Mouse (Mus musculus): ENCODE measurements around the gene Myo10.
A peak's percentile ranks its signal among the peaks of the same experiment; 100 is the strongest.

The Myo10 gene

DNA sequence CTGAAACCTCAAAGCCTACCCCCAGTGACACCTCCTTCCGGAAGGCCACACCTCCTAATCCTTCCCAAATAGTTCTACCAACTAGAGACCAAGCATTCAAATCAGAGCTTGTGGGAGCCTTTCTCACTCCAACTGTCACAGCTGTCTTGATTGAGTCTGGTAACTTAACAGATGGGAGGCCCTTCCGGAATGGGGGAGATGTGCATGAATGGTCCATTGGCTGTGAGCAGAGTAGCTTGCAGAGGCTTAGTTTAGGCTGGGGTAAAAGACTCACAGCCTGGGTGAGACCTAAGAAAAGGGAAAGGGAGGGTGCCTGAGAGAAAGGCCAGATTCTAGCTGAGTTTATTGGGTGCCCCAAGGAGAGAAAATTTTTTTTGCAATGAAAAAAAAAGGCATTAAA is 26.0 kb downstream of the Myo10 start:
- ATAC-seq (ENCODE audit: insufficient number of reproducible peaks, low FRiP score, low TSS enrichment) = no peak

DNA sequence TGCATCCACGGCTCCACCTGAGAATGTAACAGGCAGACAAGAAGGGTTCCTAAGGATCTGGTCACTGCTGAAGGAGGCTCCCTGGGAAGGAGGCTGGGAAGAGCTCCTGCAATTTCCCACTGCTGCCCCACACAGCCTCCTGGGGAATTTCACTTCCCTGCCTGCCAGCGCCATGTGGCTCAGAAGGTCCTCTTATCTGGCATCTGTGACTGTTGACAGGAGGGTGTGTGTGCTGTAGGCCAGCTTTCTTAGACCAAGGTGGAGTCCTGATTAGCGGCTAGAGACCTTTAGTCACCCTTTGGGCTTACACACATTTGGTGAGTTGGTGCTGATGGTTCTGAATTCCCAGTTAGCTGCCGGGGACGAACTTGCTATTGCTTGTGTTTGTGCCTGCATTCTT is 28.0 kb downstream of the Myo10 start:
- no peak for ATAC-seq (ENCODE audit: insufficient number of reproducible peaks, low FRiP score, low TSS enrichment)

DNA sequence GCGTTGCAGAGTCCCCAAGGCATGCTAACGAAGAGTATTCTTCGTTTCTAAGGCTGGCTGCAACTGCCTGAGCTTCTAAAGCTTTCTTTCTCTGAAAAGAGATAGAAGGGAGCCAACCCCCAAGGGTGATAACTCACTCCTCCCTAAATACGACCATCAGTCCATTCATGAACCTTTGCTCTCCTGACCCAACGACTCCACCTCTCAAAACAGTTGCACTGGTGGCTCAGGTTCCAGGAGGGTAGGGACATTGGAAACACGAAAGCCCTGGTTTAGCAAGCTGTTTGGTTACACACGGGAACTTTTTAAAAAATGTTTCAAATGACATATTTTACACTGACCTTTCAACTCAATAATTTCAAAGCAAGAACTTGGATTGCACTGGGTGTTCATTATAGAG is 29.5 kb downstream of the Myo10 start:
- ATAC-seq (ENCODE audit: insufficient number of reproducible peaks, low FRiP score, low TSS enrichment) = no peak

GRCm38 (mm10) chr15:25652368-25652767 is 30.0 kb downstream of the Myo10 start:
- no peak for ATAC-seq (ENCODE audit: insufficient number of reproducible peaks, low FRiP score, low TSS enrichment)

DNA sequence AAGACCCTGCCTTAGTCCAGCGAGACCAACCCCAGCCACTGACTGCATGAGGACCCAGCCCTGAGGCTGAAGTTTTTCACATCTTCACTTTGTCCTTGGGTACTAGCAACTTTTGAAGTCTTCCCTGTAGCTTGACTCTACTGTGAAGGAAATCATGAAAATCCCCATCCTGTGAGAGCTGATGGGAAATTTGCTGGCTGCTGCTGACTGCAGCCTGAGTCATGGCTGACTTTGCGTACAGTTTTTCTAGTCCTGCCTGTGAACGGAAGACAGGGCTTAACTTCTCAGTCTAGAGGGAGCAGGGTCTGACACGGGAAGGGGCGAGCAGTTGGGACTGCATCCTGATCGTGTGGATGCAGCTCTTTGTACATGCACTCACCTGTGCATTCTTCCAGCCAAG is 30.6 kb downstream of the Myo10 start:
- ATAC-seq (ENCODE audit: insufficient number of reproducible peaks, low FRiP score, low TSS enrichment) = no peak

DNA sequence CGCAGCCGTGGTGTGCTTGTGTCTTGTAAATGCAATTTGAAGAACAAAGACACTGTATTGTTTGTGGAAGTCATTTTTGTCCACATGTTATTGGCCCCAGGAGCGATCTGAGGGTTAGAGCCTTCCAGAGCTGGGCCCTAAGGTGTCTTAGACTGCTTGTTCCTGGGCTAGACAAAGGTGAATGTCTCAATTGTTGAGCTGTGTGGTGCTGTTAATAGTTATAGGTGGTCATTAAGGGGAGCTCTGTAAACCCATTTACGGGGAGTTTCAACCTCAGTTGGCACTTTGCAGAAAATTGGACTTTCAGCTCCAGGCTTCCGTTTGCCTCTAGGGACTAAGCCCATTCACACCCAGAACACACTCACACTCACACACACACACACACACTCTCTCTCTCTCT is 31.4 kb downstream of the Myo10 start:
- no peak for ATAC-seq (ENCODE audit: insufficient number of reproducible peaks, low FRiP score, low TSS enrichment)

DNA sequence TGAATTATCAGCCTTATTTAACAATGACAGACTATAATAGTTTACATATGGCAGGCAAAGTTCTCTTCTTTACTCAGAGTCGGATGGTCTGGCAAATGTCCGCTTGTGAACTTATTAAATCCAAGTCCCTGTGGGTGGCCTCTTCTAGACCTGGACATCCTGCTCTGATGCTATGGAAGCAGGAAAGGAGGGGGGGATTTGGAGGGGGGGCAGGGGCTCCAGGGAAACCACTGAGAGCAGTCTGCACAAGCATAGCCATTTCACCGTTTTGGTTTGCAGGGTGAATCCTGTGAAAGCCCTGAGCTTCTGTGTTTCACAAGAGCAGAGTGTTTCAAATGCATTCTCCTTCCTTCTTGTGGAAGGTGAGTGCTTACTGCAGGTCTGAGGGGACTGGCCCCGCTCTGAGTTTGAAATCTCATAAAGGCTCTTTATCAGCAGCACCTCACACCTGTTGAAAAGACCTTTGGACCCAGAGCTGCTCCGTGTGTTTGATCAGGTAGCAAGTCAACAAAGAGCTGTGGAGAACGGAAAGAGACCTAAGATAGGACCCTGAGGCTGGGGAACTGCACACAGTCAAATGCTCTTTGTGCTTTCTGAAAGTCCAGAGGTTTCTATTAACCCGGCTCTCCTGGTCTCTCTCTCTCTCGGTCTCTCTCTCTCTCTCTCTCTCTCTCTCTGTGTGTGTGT is 40.7 kb downstream of the Myo10 start:
- no peak for ATAC-seq (ENCODE audit: insufficient number of reproducible peaks, low FRiP score, low TSS enrichment)

- no peak for ATAC-seq (ENCODE audit: insufficient number of reproducible peaks, low FRiP score, low TSS enrichment)
These were observed 47.2 kb downstream of the Myo10 start for GRCm38 (mm10) chr15:25669283-25670247.

DNA sequence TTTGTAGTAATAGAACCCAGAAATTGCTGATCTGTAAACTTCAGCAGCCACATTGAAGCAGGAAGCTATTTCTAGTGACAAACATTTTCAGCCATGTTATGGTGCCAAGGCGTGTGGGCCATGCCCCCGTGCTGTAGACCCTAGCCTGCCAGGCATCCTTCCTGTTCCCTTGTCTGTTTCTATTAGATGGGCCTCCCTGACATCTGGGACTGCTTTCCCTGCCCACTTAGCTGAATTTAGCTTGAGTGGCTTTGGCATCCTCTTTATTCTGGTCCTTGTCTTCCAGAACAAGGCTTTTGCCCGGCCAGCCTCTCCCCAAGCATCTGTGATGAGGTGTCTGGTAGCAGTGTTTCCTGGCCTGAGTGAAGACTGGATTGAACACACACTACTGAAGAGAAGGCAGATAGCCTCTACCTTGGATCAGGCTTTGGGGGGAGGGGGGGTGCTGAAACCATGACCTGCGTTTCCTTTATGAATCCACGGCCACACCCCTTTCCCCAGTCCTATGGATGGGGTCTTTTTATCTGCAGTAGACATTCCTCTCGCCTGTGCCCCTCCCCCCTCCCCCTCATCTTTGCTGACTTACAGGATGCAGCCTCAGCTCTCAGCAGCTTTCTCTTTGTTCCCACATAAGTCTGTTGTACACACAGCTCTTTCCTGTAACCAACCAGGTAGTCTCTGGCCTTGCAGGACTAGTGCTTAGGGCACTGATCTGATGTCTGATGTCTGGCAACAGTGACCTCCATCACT is 51.1 kb downstream of the Myo10 start:
- no peak for ATAC-seq (ENCODE audit: insufficient number of reproducible peaks, low FRiP score, low TSS enrichment)

DNA sequence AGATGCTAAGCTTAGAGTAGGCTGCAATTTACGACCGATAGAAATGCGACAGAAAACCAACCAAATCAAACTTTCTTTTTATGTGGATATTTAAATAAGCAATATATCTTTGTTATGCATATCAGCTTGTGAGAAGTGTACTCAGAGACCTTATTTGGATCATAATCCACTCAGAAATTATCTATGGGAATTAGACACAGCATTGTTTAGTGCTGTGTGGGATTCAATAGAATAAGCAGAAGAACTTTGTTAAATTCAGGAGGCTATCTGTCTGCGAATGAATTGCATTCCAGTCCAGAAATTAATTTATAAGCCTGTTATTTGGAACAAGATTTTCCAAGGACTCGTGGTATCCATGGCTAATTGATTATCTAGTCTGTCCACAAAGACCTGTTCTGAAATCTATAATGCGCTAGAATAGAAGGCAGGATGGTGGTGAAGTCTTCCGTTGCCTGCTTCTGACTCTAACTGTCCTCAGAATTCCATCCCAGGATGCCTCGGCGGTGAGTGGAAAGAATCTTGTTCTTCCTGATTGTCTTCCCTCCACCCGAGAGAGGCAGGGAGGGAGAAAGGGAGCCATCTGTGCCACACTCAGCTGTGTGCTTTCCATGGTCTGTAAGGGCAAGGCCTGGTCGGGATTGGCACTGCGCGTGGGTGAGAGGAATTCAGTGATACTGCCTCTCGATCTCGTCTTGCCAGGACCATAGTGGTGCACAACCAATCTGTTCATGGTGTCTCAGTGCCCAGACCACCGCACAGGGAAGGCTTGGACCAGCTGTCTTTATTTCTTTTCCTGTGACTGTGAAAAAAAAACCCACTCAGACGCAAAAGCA is 52.0 kb downstream of the Myo10 start:
- ATAC-seq (ENCODE audit: insufficient number of reproducible peaks, low FRiP score, low TSS enrichment) = peak; percentile 73

GRCm38 (mm10) chr15:25674932-25675250 is 52.6 kb downstream of the Myo10 start:
- no peak for ATAC-seq (ENCODE audit: insufficient number of reproducible peaks, low FRiP score, low TSS enrichment)

DNA sequence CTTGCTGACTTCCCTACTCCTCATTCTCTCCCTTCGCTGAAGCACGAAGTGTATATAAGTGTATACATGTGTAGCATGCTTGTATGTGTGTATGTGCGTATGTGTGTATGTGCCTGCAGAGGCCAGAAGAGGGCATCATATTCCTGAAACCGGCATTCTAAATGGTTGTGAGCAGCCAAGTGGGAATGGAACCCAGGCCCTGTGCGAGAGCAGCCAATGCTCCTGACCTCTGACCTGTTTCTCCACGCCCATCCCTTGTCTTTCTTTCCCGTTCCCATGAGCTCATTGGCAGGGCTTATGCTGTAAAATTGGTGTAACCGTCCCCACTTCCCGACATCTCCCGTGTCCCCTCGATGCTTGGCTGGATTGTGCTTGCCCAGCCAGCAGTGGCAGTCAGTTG is 53.0 kb downstream of the Myo10 start:
- no peak for ATAC-seq (ENCODE audit: insufficient number of reproducible peaks, low FRiP score, low TSS enrichment)

GRCm38 (mm10) chr15:25676056-25676785 is 53.9 kb downstream of the Myo10 start:
- ATAC-seq (ENCODE audit: insufficient number of reproducible peaks, low FRiP score, low TSS enrichment) = no peak

DNA sequence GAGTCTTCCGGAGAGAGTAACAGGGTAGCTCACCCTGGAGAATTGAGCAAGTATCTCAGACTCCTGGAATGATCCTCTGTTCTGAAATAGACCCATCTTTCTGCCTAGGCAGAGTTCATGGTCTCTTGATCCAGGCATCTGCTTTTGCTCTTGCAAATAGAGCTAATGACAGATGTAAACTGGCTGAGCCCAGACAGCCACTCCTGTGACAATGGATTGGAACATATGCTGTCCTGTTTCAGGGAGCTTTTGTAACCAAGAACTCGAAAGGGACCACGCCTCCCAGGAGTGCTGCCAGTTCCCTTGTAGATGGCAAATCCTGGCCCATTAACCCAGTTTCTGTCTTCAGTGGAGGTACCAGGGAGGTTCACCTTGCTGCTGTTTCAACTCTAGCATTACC is 56.8 kb downstream of the Myo10 start:
- 0 out of 2 replicates have a peak, but pooled peaks have one; percentile 52 for ATAC-seq (ENCODE audit: insufficient number of reproducible peaks, low FRiP score, low TSS enrichment)

GRCm38 (mm10) chr15:25679616-25680015 is 57.3 kb downstream of the Myo10 start:
- ATAC-seq (ENCODE audit: insufficient number of reproducible peaks, low FRiP score, low TSS enrichment) = no peak

GRCm38 (mm10) chr15:25680269-25680818 is 58.0 kb downstream of the Myo10 start:
- no peak for ATAC-seq (ENCODE audit: insufficient number of reproducible peaks, low FRiP score, low TSS enrichment)

DNA sequence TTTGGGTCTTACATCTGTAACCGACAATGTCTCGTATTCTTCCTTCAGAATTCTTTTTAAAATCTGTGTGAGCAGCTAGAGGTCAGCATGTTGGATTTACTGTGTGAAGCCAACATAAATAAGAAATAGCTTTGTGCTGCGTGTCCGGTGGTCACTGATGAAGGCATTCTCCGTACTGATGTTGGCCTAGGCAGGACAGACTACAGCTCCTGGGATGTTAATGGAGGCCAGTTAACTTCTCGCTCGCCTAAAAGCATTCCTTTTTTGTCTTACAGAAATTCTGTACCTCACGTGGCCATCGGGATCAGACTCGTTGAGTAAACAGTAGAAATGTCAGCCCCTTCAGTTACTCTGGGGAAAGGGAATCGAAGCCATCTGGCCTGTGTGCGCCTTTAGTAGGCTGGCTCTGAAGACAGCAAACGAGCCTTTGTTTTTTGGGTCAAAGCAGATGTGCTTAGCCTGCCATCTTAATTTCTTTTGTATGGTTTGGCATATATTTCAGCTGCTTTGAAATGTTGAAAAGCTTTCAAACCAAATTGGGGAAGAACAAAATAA is 60.7 kb downstream of the Myo10 start:
- no peak for ATAC-seq (ENCODE audit: insufficient number of reproducible peaks, low FRiP score, low TSS enrichment)

- ATAC-seq (ENCODE audit: insufficient number of reproducible peaks, low FRiP score, low TSS enrichment) = no peak
These were observed 62.9 kb downstream of the Myo10 start for GRCm38 (mm10) chr15:25685186-25685585.
